Comparison of ENCODE assay signal across 8 mouse cellular contexts in the genomic region with DNA sequence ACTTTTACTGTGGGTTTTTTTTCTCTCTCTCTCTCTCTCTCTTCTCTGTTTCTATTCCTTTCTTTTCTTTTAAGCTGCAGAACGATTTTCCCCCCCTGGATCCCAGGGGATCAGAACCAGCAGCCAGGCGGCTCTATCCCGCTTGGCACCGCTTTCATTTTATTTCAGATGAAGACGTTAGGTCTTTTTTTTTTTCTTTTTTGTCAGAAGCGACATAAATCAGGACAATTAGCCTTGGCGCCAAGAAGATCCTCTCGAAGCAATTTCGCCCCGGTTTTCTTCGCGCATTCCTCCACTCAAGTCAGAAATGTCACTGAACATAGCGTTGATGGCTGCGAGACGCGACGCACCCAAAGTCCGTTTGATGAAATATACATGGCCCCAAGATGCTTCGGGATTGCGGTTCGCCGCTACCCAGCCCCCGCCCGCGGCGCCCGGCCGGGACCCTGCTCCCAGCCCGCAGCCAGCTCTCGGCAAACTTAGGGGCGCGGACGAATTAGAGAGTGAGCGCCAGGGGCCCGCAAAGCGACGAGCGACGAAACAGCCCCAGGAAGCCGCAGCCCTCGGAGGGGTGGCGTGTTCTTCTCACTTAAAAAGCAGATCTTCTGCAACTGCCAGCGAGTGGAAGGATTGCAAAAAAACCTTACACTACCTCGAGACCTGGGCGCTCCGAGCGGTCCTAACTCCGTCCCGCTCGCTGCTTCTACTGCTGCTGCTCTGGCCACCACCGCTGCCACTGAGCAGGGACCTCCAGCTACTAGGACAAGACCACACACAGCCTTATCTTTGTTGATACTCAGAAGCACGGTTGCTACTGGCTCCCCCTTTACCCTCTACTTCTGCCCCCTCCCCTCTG. TPM values are rescaled to one million over a fixed set of nuclear protein-coding genes. Genes with fewer than 3 reads are reported as not detected.
DNase-seq lines count a peak whose midpoint lies in the region; ATAC-seq and TF ChIP-seq lines count a peak whose summit lies in the region.

A gene (minus strand): TSS at position 806 of the 856 bp plus-strand sequence.

- no peak for TF ChIP-seq CTCF in forebrain, postnatal 0 days (IDR thresholded peaks at IDR 0.05; ENCODE audit: low read depth)

- H3K27ac ChIP-seq in lung, embryonic 16.5 days (ENCODE audit: low read length) = no peak within 1 kb of the TSS
- H3K27ac ChIP-seq in forebrain, postnatal 0 days (ENCODE audit: low read depth, low read length) = peak within 1 kb of the TSS; percentile 54; the same call in 1 of the 2 replicates
- no peak within 1 kb of the TSS for H3K27ac ChIP-seq in kidney, embryonic 15.5 days
- no peak within 1 kb of the TSS for H3K27ac ChIP-seq in liver, embryonic 15.5 days (replicated peaks)

- peak within 1 kb of the TSS; percentile 99 for H3K4me2 ChIP-seq in lung, embryonic 16.5 days (ENCODE audit: low read depth, low read length)
- H3K4me2 ChIP-seq in forebrain, postnatal 0 days (ENCODE audit: low read depth) = peak within 1 kb of the TSS; percentile 80
- peak within 1 kb of the TSS; percentile 96 for H3K4me2 ChIP-seq in kidney, embryonic 15.5 days
- peak within 1 kb of the TSS; percentile 62 for H3K4me2 ChIP-seq in liver, embryonic 15.5 days

- no peak for DNase-seq in lung, adult 18-20 months
- peak; percentile 36 to 57 for DNase-seq in cerebellum, adult 18-20 months
- peak; percentile 47 for DNase-seq in forebrain, postnatal 0 days
- peak; percentile 44 to 49 for DNase-seq in right cerebral cortex, adult 2 months (ENCODE audit: low spot score in 2 of 2)
- no peak for DNase-seq in T-cell, adult 2 months (ENCODE audit: low spot score)

- no peaks in the 10 kb centered on the region for H3K36me3 ChIP-seq in lung, embryonic 16.5 days (ENCODE audit: control insufficient read depth, insufficient read depth, low read length)
- no peaks in the 10 kb centered on the region for H3K36me3 ChIP-seq in forebrain, postnatal 0 days (ENCODE audit: insufficient read depth)
- H3K36me3 ChIP-seq in kidney, embryonic 15.5 days = no peaks in the 10 kb centered on the region
- no peaks in the 10 kb centered on the region for H3K36me3 ChIP-seq in liver, embryonic 15.5 days (replicated peaks)

- peak within 1 kb of the TSS; percentile 67 for H3K4me3 ChIP-seq in lung, embryonic 16.5 days (ENCODE audit: low read length)
- peak within 1 kb of the TSS; percentile 67 for H3K4me3 ChIP-seq in forebrain, postnatal 0 days (ENCODE audit: low read depth, low read length)
- peak within 1 kb of the TSS; percentile 63 for H3K4me3 ChIP-seq in kidney, embryonic 15.5 days (replicated peaks)
- peak within 1 kb of the TSS; percentile 43 for H3K4me3 ChIP-seq in liver, embryonic 15.5 days (replicated peaks)

- H3K4me1 ChIP-seq in lung, embryonic 16.5 days (replicated peaks; ENCODE audit: control insufficient read depth, insufficient read depth, low read length) = peaks cover 11% of the 10 kb centered on the region
- H3K4me1 ChIP-seq in forebrain, postnatal 0 days (ENCODE audit: insufficient read depth) = no peaks in the 10 kb centered on the region
- peaks cover 21% of the 10 kb centered on the region for H3K4me1 ChIP-seq in kidney, embryonic 15.5 days
- 0 out of 2 replicates have a peak, but pooled peaks cover 4% of the 10 kb centered on the region for H3K4me1 ChIP-seq in liver, embryonic 15.5 days (replicated peaks)

- H3K9me3 ChIP-seq in lung, embryonic 16.5 days (ENCODE audit: control insufficient read depth, low read length) = no peaks in the 10 kb centered on the region
- no peaks in the 10 kb centered on the region for H3K9me3 ChIP-seq in forebrain, postnatal 0 days (ENCODE audit: low read length)
- no peaks in the 10 kb centered on the region for H3K9me3 ChIP-seq in kidney, embryonic 15.5 days (replicated peaks)
- H3K9me3 ChIP-seq in liver, embryonic 15.5 days (replicated peaks) = no peaks in the 10 kb centered on the region

- 0% methylated on average over 51 of the region's 52 CpGs for WGBS in lung, embryonic 16.5 days
- under 1% methylated on average over 52 of the region's 52 CpGs for WGBS in forebrain, postnatal 0 days
- under 1% methylated on average over 52 of the region's 52 CpGs for WGBS in kidney, embryonic 15.5 days
- WGBS in liver, embryonic 15.5 days (ENCODE audit: insufficient replicate concordance) = under 1% methylated on average over 52 of the region's 52 CpGs

- peak; percentile 63 for ATAC-seq in lung, embryonic 16.5 days (ENCODE audit: low read depth)
- ATAC-seq in forebrain, postnatal 0 days = peak; percentile 58
- ATAC-seq in kidney, embryonic 15.5 days (replicated peaks; ENCODE audit: low FRiP score) = peak; percentile 72
- ATAC-seq in liver, embryonic 15.5 days (ENCODE audit: insufficient read depth) = no peak

- H3K27me3 ChIP-seq in lung, embryonic 16.5 days (ENCODE audit: control insufficient read depth, insufficient read depth, low read depth, low read length) = peaks cover 13% of the 10 kb centered on the region; the same call in 1 of the 2 replicates
- no peaks in the 10 kb centered on the region; the same call in 1 of the 2 replicates for H3K27me3 ChIP-seq in forebrain, postnatal 0 days (ENCODE audit: insufficient read depth, low read length)
- H3K27me3 ChIP-seq in kidney, embryonic 15.5 days = peaks cover 35% of the 10 kb centered on the region
- peaks cover 48% of the 10 kb centered on the region for H3K27me3 ChIP-seq in liver, embryonic 15.5 days

- peak within 1 kb of the TSS; percentile 64 for H3K9ac ChIP-seq in lung, embryonic 16.5 days (ENCODE audit: low read length)
- peak within 1 kb of the TSS; percentile 51 for H3K9ac ChIP-seq in forebrain, postnatal 0 days
- peak within 1 kb of the TSS; percentile 43; the same call in 1 of the 2 replicates for H3K9ac ChIP-seq in kidney, embryonic 15.5 days
- H3K9ac ChIP-seq in liver, embryonic 15.5 days = no peak within 1 kb of the TSS

RNA-seq across cellular contexts. Expression of the gene that starts here (rescaled TPM):
- polyA plus RNA-seq in lung, embryonic 16.5 days (2015; fragmentation: Nextera tagmentation; extraction: Ambion mirVana) = 0.84 and 1.1 TPM in 2 replicates
- 19.5 and 34.5 TPM in 2 replicates for total RNA-seq in forebrain, postnatal 0 days (2014; rRNA removed)
- 11.9 and 32.9 TPM in 2 replicates for polyA plus RNA-seq in forebrain, postnatal 0 days (2015; fragmentation: Nextera tagmentation; extraction: Ambion mirVana)
- polyA plus RNA-seq in kidney, embryonic 15.5 days (2015; fragmentation: Nextera tagmentation; extraction: Ambion mirVana) = 2.4 and 4.1 TPM in 2 replicates
- polyA plus RNA-seq in liver, embryonic 15.5 days (2015; fragmentation: Nextera tagmentation; extraction: Ambion mirVana) = 0.07 and 0.24 TPM in 2 replicates

Comparison
In these comparisons a context has a peak if more than half of its experiments do, and no peak if none do; other contexts are left out.
1. DNase-seq: peak in cerebellum, adult 18-20 months (2 of 2), forebrain, postnatal 0 days (single experiment) and right cerebral cortex, adult 2 months (2 of 2); none in lung, adult 18-20 months (0 of 2) and T-cell, adult 2 months (single experiment).
2. Peak in every context shown above with its lines, with median percentiles within 50 percentile points of each other: H3K4me2 ChIP-seq and H3K4me3 ChIP-seq.